Mouse (Mus musculus): ENCODE data around the gene Olfr1192-ps1. TPM values are rescaled to one million over a fixed set of nuclear protein-coding genes. Genes with fewer than 3 reads are reported as not detected.
"Not testable (repeated sequence)": the region's sequence is repeated elsewhere in the genome, so short reads cannot be mapped to it uniquely, and the experiment has no call there.

Olfr1192-ps1 gene
- not detected in 2 replicates for polyA plus RNA-seq (2015; fragmentation: Nextera tagmentation; extraction: Ambion mirVana)

DNA sequence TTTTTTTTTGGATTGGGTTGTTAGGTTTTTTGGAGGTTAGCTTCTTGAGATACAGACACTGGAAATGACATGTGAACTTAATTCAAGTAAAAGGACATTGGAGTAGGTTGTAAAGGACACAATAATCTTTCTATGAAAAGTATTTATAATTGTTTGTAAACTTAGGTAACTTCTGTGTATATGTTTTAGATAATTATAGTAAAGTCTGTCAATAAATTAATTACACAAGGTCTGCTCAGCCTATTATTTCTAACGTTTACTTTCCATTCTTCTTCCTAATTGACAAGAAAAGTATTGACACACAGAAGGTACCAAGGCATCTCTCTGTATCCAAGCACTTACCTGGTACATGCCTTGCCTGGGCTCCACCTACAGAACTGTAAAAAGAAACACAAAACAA is at the start of gene Olfr1192-ps1:
TSS of gene Olfr1192-ps1 (plus strand) at position 301 of the 400 bp plus-strand sequence.
- Histone ChIP-seq H3K4me3 (replicated peaks) (no peak within 1 kb of the TSS), H3K36me3 (no peaks in the 10 kb centered on the region), H3K27ac (no peak within 1 kb of the TSS), H3K9me3 (no peaks in the 10 kb centered on the region), H3K9ac (replicated peaks) (no peak within 1 kb of the TSS), H3K4me2 (replicated peaks) (no peak within 1 kb of the TSS), H3K4me1 (replicated peaks) (no peaks in the 10 kb centered on the region), H3K27me3 (no peaks in the 10 kb centered on the region)
- no peak for ATAC-seq
- 47% methylated on average over 1 of the region's 1 CpGs for WGBS

- not testable (repeated sequence) for H3K4me1 ChIP-seq (replicated peaks); H3K9ac ChIP-seq (replicated peaks); H3K27me3 ChIP-seq; H3K27ac ChIP-seq; H3K36me3 ChIP-seq; H3K4me3 ChIP-seq (replicated peaks); ATAC-seq; H3K9me3 ChIP-seq; H3K4me2 ChIP-seq (replicated peaks)
- 94% methylated on average over 1 of the region's 1 CpGs for WGBS
Observed at GRCm38 (mm10) chr2:88640242-88640641, 8.1 kb upstream of the Olfr1192-ps1 start, which contains the start of gene Olfr1191-ps1. Gene Olfr1191-ps1 (plus strand): TSS chr2:88640542.

DNA sequence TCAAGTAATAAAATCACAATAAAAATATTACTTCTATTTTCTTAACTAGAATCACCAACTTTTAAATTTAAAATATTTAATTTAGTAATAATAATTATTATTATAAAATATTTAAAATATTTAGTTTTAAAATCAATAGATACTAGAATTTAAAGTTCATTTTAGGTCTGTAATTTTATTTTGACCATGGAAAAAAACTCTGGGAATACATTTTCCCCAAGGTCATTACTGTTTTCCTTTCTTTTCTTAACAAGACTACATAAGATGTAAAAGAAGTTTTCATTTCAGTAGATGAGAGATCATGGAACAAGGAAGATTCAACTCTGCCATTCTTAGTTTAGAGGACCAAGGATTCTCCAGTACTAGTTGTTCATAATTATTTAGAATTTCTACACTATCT is 27.0 kb downstream of the Olfr1192-ps1 start, which contains the start of gene Olfr1193:
TSS of gene Olfr1193 (plus strand) at position 301 of the 400 bp plus-strand sequence.
- H3K9me3 ChIP-seq; H3K27me3 ChIP-seq; H3K4me1 ChIP-seq (replicated peaks); H3K36me3 ChIP-seq; ATAC-seq; H3K4me3 ChIP-seq (replicated peaks); H3K27ac ChIP-seq; H3K9ac ChIP-seq (replicated peaks); H3K4me2 ChIP-seq (replicated peaks): not testable (repeated sequence)

DNA sequence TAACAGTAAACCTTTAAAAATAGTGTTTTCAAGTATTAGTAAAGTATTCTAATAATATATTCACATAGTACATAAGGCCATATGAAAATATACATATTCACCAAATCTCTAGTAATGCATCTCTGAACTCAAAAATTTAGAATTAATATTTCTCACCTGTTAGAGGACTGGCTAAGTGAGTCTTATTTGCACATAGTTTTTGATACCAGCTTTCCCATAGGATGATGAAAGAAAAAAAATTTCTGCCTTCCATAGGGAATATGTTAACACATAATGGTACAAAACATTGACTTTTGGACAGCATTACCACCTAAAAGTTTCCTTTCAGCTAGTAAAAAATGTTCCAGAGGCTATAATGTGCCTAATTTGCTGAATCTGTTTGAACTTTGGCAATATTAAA is 40.8 kb downstream of the Olfr1192-ps1 start, which contains the start of gene Olfr1195:
TSS of gene Olfr1195 (minus strand) at position 101 of the 400 bp plus-strand sequence.
- Histone ChIP-seq H3K4me3 (replicated peaks) (no peak within 1 kb of the TSS), H3K27ac (no peak within 1 kb of the TSS), H3K4me1 (replicated peaks) (no peaks in the 10 kb centered on the region), H3K36me3 (no peaks in the 10 kb centered on the region), H3K9me3 (no peaks in the 10 kb centered on the region), H3K27me3 (no peaks in the 10 kb centered on the region), H3K9ac (replicated peaks) (no peak within 1 kb of the TSS), H3K4me2 (replicated peaks) (no peak within 1 kb of the TSS)
- ATAC-seq: no peak

DNA sequence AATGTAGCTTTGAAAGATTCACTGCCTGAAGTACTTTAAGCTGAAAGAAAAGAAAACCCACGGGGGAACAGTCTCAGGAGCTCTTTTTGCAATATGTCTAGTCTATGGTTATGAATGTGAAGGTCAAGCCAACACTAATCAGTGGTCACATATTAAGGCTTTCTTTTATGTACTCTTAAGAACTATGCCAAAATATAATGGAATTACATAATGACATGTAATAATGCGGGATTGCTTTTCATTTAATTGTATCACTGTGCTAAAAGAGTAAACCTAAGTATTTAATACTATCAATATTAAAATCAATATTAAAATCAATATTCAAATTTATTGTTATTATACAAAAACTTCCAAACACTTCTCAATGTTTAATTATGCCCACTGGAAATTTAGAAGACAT is 56.2 kb downstream of the Olfr1192-ps1 start, which contains the start of gene Olfr1196:
TSS of gene Olfr1196 (minus strand) at position 101 of the 400 bp plus-strand sequence.
- no peak for ATAC-seq

More for the DNA sequence above, 56.2 kb downstream of the Olfr1192-ps1 start, which contains the start of gene Olfr1196:
- Histone ChIP-seq H3K9ac (replicated peaks) (no peak within 1 kb of the TSS), H3K9me3 (no peaks in the 10 kb centered on the region), H3K4me1 (replicated peaks) (no peaks in the 10 kb centered on the region), H3K4me3 (replicated peaks) (no peak within 1 kb of the TSS), H3K27ac (no peak within 1 kb of the TSS), H3K27me3 (no peaks in the 10 kb centered on the region), H3K36me3 (no peaks in the 10 kb centered on the region), H3K4me2 (replicated peaks) (no peak within 1 kb of the TSS)
- WGBS: 92% methylated on average over 2 of the region's 2 CpGs

Other genes with a start within 250 kb of the Olfr1192-ps1 start
- gene Olfr1179, start 242.1 kb upstream of the Olfr1192-ps1 start, polyA plus RNA-seq (2015; fragmentation: Nextera tagmentation; extraction: Ambion mirVana): not detected in 2 replicates
- not detected in 2 replicates for gene Olfr1180, start 229.4 kb upstream of the Olfr1192-ps1 start, polyA plus RNA-seq (2015; fragmentation: Nextera tagmentation; extraction: Ambion mirVana)
- gene Olfr1181, start 222.3 kb upstream of the Olfr1192-ps1 start, polyA plus RNA-seq (2015; fragmentation: Nextera tagmentation; extraction: Ambion mirVana): not detected in 2 replicates
- not detected in 2 replicates for gene Gm13757, start 199.4 kb upstream of the Olfr1192-ps1 start, polyA plus RNA-seq (2015; fragmentation: Nextera tagmentation; extraction: Ambion mirVana)
- not detected in 2 replicates for gene Olfr1183, start 193.6 kb upstream of the Olfr1192-ps1 start, polyA plus RNA-seq (2015; fragmentation: Nextera tagmentation; extraction: Ambion mirVana)
- not detected in 2 replicates for gene Olfr1184, start 164.9 kb upstream of the Olfr1192-ps1 start, polyA plus RNA-seq (2015; fragmentation: Nextera tagmentation; extraction: Ambion mirVana)
- gene Olfr1185-ps1, start 155.2 kb upstream of the Olfr1192-ps1 start, polyA plus RNA-seq (2015; fragmentation: Nextera tagmentation; extraction: Ambion mirVana): not detected in 2 replicates
- gene Olfr1186, start 130.0 kb upstream of the Olfr1192-ps1 start, polyA plus RNA-seq (2015; fragmentation: Nextera tagmentation; extraction: Ambion mirVana): not detected in 2 replicates
- gene Olfr1188, start 91.6 kb upstream of the Olfr1192-ps1 start, polyA plus RNA-seq (2015; fragmentation: Nextera tagmentation; extraction: Ambion mirVana): not detected in 2 replicates
- gene Olfr1189, start 62.1 kb upstream of the Olfr1192-ps1 start, polyA plus RNA-seq (2015; fragmentation: Nextera tagmentation; extraction: Ambion mirVana): not detected in 2 replicates
- not detected in 2 replicates for gene Olfr1191-ps1, start 8.0 kb upstream of the Olfr1192-ps1 start, polyA plus RNA-seq (2015; fragmentation: Nextera tagmentation; extraction: Ambion mirVana)
- not detected in 2 replicates for gene Olfr1193, start 27.1 kb downstream of the Olfr1192-ps1 start, polyA plus RNA-seq (2015; fragmentation: Nextera tagmentation; extraction: Ambion mirVana)
- gene Olfr1195, start 40.7 kb downstream of the Olfr1192-ps1 start, polyA plus RNA-seq (2015; fragmentation: Nextera tagmentation; extraction: Ambion mirVana): not detected in 2 replicates
- gene Olfr1196, start 56.1 kb downstream of the Olfr1192-ps1 start, polyA plus RNA-seq (2015; fragmentation: Nextera tagmentation; extraction: Ambion mirVana): 0.11 TPM in 1 of 2 replicates, not detected in the other
- gene Olfr1197, start 83.9 kb downstream of the Olfr1192-ps1 start, polyA plus RNA-seq (2015; fragmentation: Nextera tagmentation; extraction: Ambion mirVana): not detected in 2 replicates
- not detected in 2 replicates for gene Olfr1198, start 102.9 kb downstream of the Olfr1192-ps1 start, polyA plus RNA-seq (2015; fragmentation: Nextera tagmentation; extraction: Ambion mirVana)
- gene Olfr1199, start 112.0 kb downstream of the Olfr1192-ps1 start, polyA plus RNA-seq (2015; fragmentation: Nextera tagmentation; extraction: Ambion mirVana): not detected in 2 replicates
- not detected in 2 replicates for gene Olfr1200, start 122.0 kb downstream of the Olfr1192-ps1 start, polyA plus RNA-seq (2015; fragmentation: Nextera tagmentation; extraction: Ambion mirVana)
- gene Olfr1201, start 144.5 kb downstream of the Olfr1192-ps1 start, polyA plus RNA-seq (2015; fragmentation: Nextera tagmentation; extraction: Ambion mirVana): not detected in 2 replicates
- not detected in 2 replicates for gene Olfr1202, start 166.0 kb downstream of the Olfr1192-ps1 start, polyA plus RNA-seq (2015; fragmentation: Nextera tagmentation; extraction: Ambion mirVana)
- not detected in 2 replicates for gene Olfr1205, start 181.2 kb downstream of the Olfr1192-ps1 start, polyA plus RNA-seq (2015; fragmentation: Nextera tagmentation; extraction: Ambion mirVana)
- gene Olfr1204, start 200.8 kb downstream of the Olfr1192-ps1 start, polyA plus RNA-seq (2015; fragmentation: Nextera tagmentation; extraction: Ambion mirVana): not detected in 2 replicates
- not detected in 2 replicates for gene Olfr1206, start 214.7 kb downstream of the Olfr1192-ps1 start, polyA plus RNA-seq (2015; fragmentation: Nextera tagmentation; extraction: Ambion mirVana)

Data from midbrain, embryonic 13.5 days (tissue).